Mouse (Mus musculus): ENCODE results near the gene Coa5. TPM values are rescaled to one million over a fixed set of nuclear protein-coding genes. Genes with fewer than 3 reads are reported as not detected.
A peak's percentile ranks its signal among the peaks of the same experiment; 100 is the strongest.

The Coa5 gene
- total RNA-seq, 2 experiments from 2014 or later = 41.0 to 42.0 TPM

- intact Hi-C loops (cut with DNase I) = no loop called here
- DNase-seq = no peak
Measured at GRCm38 (mm10) chr1:37436419-37436818, 6.5 kb upstream of the Coa5 start.

- no peak for DNase-seq
- intact Hi-C loops (cut with DNase I) = no loop called here
Measured at GRCm38 (mm10) chr1:37430297-37430840, 466 bp upstream of the Coa5 start.

- DNase-seq = no peak
- intact Hi-C loops (cut with DNase I) = no loop called here
Measured at GRCm38 (mm10) chr1:37428911-37429310, 992 bp downstream of the Coa5 start.

- no peak for DNase-seq
- intact Hi-C loops (cut with DNase I) = no loop called here
Measured at GRCm38 (mm10) chr1:37427144-37427875, 2.6 kb downstream of the Coa5 start.

- DNase-seq = peak; percentile 62
- intact Hi-C loops (cut with DNase I) = no loop called here
Measured at GRCm38 (mm10) chr1:37419420-37419819, 10.5 kb downstream of the Coa5 start.

GRCm38 (mm10) chr1:37415394-37415793, 14.5 kb downstream of the Coa5 start:
- DNase-seq = no peak
- intact Hi-C loops (cut with DNase I) = no loop called here

GRCm38 (mm10) chr1:37409647-37410046, 20.3 kb downstream of the Coa5 start:
- no peak for DNase-seq
- intact Hi-C loops (cut with DNase I) = no loop called here

- intact Hi-C loops (cut with DNase I) = no loop called here
Measured at GRCm38 (mm10) chr1:37408678-37409077, 21.2 kb downstream of the Coa5 start.

GRCm38 (mm10) chr1:37408059-37408458, 21.8 kb downstream of the Coa5 start:
- DNase-seq = no peak
- intact Hi-C loops (cut with DNase I) = no loop called here

More at GRCm38 (mm10) chr1:37408678-37409077, 21.2 kb downstream of the Coa5 start:
- no peak for DNase-seq

- intact Hi-C loops (cut with DNase I) = no loop called here
- no peak for DNase-seq
Measured at GRCm38 (mm10) chr1:37407228-37407627, 22.7 kb downstream of the Coa5 start.

GRCm38 (mm10) chr1:37405137-37405536, 24.8 kb downstream of the Coa5 start:
- intact Hi-C loops (cut with DNase I) = no loop called here
- no peak for DNase-seq

GRCm38 (mm10) chr1:37401687-37402086, 28.2 kb downstream of the Coa5 start:
- intact Hi-C loops (cut with DNase I) = loop anchor here (1.0 kb wide), 1 partner anchor 129 kb away; no protein-coding TSS in a partner anchor
- DNase-seq = peak; percentile 65

GRCm38 (mm10) chr1:37399734-37400133, 30.2 kb downstream of the Coa5 start:
- intact Hi-C loops (cut with DNase I) = no loop called here
- no peak for DNase-seq

GRCm38 (mm10) chr1:37398961-37399360, 30.9 kb downstream of the Coa5 start:
- intact Hi-C loops (cut with DNase I) = no loop called here
- DNase-seq = no peak

GRCm38 (mm10) chr1:37396481-37396880, 33.4 kb downstream of the Coa5 start:
- no peak for DNase-seq
- intact Hi-C loops (cut with DNase I) = no loop called here

- intact Hi-C loops (cut with DNase I) = no loop called here
- DNase-seq = no peak
Measured at GRCm38 (mm10) chr1:37393174-37393573, 36.7 kb downstream of the Coa5 start.

GRCm38 (mm10) chr1:37386448-37386971, 43.4 kb downstream of the Coa5 start:
- no peak for DNase-seq
- intact Hi-C loops (cut with DNase I) = no loop called here

GRCm38 (mm10) chr1:37384304-37384703, 45.6 kb downstream of the Coa5 start:
- DNase-seq = no peak
- intact Hi-C loops (cut with DNase I) = no loop called here

- no peak for DNase-seq
Measured at GRCm38 (mm10) chr1:37380913-37381312, 49.0 kb downstream of the Coa5 start.

GRCm38 (mm10) chr1:37379536-37379935, 50.4 kb downstream of the Coa5 start:
- DNase-seq = no peak
- intact Hi-C loops (cut with DNase I) = no loop called here

More at GRCm38 (mm10) chr1:37380913-37381312, 49.0 kb downstream of the Coa5 start:
- intact Hi-C loops (cut with DNase I) = no loop called here

GRCm38 (mm10) chr1:37378095-37378494, 51.8 kb downstream of the Coa5 start:
- DNase-seq = no peak
- intact Hi-C loops (cut with DNase I) = no loop called here

GRCm38 (mm10) chr1:37376751-37377150, 53.2 kb downstream of the Coa5 start:
- intact Hi-C loops (cut with DNase I) = no loop called here
- no peak for DNase-seq

Data from left cerebral cortex, postnatal 4 days (tissue).